Mouse (Mus musculus) forebrain, embryonic 14.5 days (tissue): ENCODE data around the gene Asic1. TPM values are rescaled to one million over a fixed set of nuclear protein-coding genes. Genes with fewer than 3 reads are reported as not detected.

Source experiments
- ATAC-seq: fragments of 200-750 bp; cut with Nextera tagmentation; 2 replicates; pipeline ENCODE4 v1.8.0; 2017; ENCODE audit warnings: mild to moderate bottlenecking, moderate library complexity
- DNase-seq: peaks from one replicate; pipeline ENCODE4 v3.0.0-alpha.2; 2015; ENCODE audit warnings: low spot score
- H3K27ac ChIP-seq: fragments of 300-500 bp; sonication (generic); 2 replicates; pipeline ENCODE4 v1.5.1; 2014; ENCODE audit warnings: low read depth, mild to moderate bottlenecking, control low read depth, low read length, moderate library complexity
- H3K27me3 ChIP-seq: fragments of 300-500 bp; sonication (generic); replicated peaks from 2 replicates; pipeline ENCODE4 v1.6.1; 2014; ENCODE audit warnings: low read length, control low read depth, mixed read lengths; ENCODE audit not compliant: control insufficient read depth, insufficient read depth
- H3K36me3 ChIP-seq: fragments of 300-500 bp; sonication (generic); 2 replicates; pipeline ENCODE4 v1.6.1; 2014; ENCODE audit warnings: low read length, control low read depth; ENCODE audit not compliant: control insufficient read depth, insufficient read depth
- H3K4me1 ChIP-seq: fragments of 300-500 bp; sonication (generic); 2 replicates; pipeline ENCODE4 v1.6.1; 2014; ENCODE audit warnings: antibody characterized with exemption, low read length, control low read depth; ENCODE audit not compliant: control insufficient read depth, insufficient read depth
- H3K4me2 ChIP-seq: fragments of 300-500 bp; sonication (generic); 2 replicates; pipeline ENCODE4 v1.6.1; 2014; ENCODE audit warnings: mild to moderate bottlenecking, control low read depth, low read length
- H3K4me3 ChIP-seq: fragments of 300-500 bp; sonication (generic); 2 replicates; pipeline ENCODE4 v1.5.1; 2014; ENCODE audit warnings: low read depth, low read length, control low read depth
- H3K9ac ChIP-seq: fragments of 300-500 bp; sonication (generic); 2 replicates; pipeline ENCODE4 v1.6.1; 2014; ENCODE audit warnings: mild to moderate bottlenecking, low read length, control low read depth, moderate library complexity
- H3K9me3 ChIP-seq: fragments of 300-500 bp; sonication (generic); replicated peaks from 2 replicates; pipeline ENCODE4 v1.6.1; 2016; ENCODE audit warnings: low read length, control low read depth, mixed read lengths; ENCODE audit not compliant: control insufficient read depth
- WGBS: fragments of 180-500 bp; shearing (Covaris S2); extraction: QIAGEN DNeasy Blood & Tissue Kit; methylation state at CpG from one replicate; pipeline ENCODE4 v1.1.7; 2014; 5-methylcytosine and 5-hydroxymethylcytosine counted together
- polyA plus RNA-seq: library from polyadenylated mRNA; unstranded; fragments of >200 nt; fragmentation: Nextera tagmentation; extraction: Ambion mirVana; gene quantifications from 2 replicates; pipeline ENCODE4 v1.2.1, GENCODE M21; 2014

The Asic1 gene
- polyA plus RNA-seq, 1 experiment from 2014 or later, result 15.6 TPM

DNA sequence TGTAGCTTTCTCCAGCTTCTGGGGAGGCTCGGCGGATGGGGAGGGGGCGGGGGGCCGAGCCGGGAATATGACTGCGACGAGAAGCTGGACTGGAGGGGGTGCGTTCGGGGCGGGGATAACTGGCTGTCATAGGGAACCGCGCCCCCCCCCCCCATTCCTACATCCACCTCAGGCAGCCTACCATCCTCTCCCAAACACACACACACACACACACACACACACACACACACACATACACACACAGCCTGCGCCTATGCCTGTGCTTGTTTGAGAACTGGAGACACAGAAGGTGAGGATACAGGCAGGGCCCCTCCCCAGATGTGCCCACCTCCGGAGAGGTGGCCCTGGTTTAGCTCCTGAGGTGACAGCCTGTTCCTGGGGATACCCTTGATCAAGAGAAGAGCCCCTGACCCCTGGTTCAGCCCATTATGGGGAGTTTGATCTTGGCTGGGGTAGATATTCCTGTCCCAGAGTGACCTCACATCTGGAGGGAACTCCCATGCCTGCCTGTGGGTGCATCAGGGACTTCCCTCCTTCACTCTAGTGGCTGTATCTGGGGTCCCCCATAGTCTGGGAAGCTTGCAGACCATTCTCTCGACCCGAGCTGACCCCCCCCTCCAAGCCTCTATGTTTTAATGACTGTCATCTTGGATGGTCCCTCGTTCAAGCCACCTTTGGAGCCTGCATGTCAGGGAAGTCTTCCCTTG is 949 bp downstream of the Asic1 start:
- no peaks in the 10 kb centered on the region; the same call in 1 of the 2 replicates for H3K27me3 ChIP-seq
- peak; percentile 44 for DNase-seq
- H3K9me3 ChIP-seq, result no peaks in the 10 kb centered on the region
- 18% methylated on average over 7 of the region's 17 CpGs for WGBS
- H3K4me3 ChIP-seq, result peak overlapping the region; percentile 77
- H3K9ac ChIP-seq, result peak overlapping the region; percentile 88
- ATAC-seq, result peak; percentile 38
- peak overlapping the region; percentile 80 for H3K4me2 ChIP-seq
- H3K36me3 ChIP-seq, result no peaks in the 10 kb centered on the region; the same call in 1 of the 2 replicates
- H3K27ac ChIP-seq, result peak overlapping the region; percentile 86
- peaks cover 13% of the 10 kb centered on the region; the same call in 1 of the 2 replicates for H3K4me1 ChIP-seq

DNA sequence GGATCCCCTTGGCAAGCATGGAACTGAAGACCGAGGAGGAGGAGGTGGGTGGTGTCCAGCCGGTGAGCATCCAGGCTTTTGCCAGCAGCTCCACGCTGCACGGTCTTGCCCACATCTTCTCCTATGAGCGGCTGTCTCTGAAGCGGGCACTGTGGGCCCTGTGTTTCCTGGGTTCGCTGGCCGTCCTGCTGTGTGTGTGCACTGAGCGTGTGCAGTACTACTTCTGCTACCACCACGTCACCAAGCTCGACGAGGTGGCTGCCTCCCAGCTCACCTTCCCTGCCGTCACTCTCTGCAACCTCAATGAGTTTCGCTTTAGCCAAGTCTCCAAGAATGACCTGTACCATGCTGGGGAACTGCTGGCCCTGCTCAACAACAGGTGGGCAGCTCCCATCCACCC is 1.6 kb downstream of the Asic1 start:
- Histone ChIP-seq H3K9ac (peak overlapping the region; percentile 88; the same call in 1 of the 2 replicates), H3K27me3 (no peaks in the 10 kb centered on the region; the same call in 1 of the 2 replicates), H3K36me3 (no peaks in the 10 kb centered on the region; the same call in 1 of the 2 replicates), H3K4me1 (peaks cover 11% of the 10 kb centered on the region), H3K4me3 (peak overlapping the region; percentile 77), H3K27ac (no peak overlapping the region), H3K9me3 (no peaks in the 10 kb centered on the region), H3K4me2 (peak overlapping the region; percentile 80)
- ATAC-seq, result no peak
- 72% methylated on average over 14 of the region's 14 CpGs for WGBS
- no peak for DNase-seq

DNA sequence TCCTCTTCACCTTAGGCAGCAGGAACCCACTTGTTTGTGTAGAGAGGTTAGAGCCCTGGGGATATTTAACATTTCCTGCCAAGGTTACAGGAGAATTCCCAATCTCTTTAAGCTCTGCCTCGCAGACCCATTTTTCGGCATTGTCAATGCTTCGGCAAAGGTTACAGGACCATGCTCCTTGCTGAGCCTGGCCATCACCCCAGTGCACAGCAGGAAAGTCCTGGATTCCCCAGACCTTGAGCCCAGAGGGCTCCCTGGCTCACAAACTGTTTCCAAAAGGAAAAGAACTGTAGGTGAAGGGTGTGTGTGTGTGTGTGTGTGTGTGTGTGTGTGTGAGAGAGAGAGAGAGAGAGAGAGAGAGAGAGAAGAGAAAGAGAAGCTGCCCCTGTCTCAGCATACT is 4.7 kb downstream of the Asic1 start:
- no peak overlapping the region for H3K27ac ChIP-seq
- no peak overlapping the region for H3K4me2 ChIP-seq
- ATAC-seq (no peak), DNase-seq (no peak)
- no peaks in the 10 kb centered on the region; the same call in 1 of the 2 replicates for H3K27me3 ChIP-seq
- H3K9me3 ChIP-seq, result no peaks in the 10 kb centered on the region
- H3K9ac ChIP-seq, result no peak overlapping the region
- 82% methylated on average over 3 of the region's 3 CpGs for WGBS
- no peaks in the 10 kb centered on the region; the same call in 1 of the 2 replicates for H3K36me3 ChIP-seq
- H3K4me1 ChIP-seq, result peaks cover 13% of the 10 kb centered on the region
- no peak overlapping the region for H3K4me3 ChIP-seq

DNA sequence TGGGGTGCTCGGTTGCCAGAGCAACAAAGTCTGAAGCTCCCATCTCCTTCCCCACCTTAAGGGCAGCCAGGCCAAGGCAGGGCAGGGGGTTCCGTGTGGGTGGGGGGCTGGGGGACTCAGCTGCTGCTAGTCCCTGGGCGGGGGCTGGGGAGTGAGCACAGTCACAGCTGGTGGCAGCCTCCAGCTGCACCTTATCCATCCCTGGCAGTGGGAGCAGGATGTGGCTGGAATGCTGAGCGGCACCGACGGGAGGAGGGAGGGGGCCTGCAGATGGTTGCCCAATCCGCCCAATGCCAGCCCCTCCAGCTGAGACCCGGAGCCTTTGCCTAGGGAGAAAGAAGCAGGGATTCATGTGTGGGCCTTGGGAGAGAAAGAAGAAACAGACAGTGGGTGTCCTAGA is 6.9 kb downstream of the Asic1 start:
- Histone ChIP-seq H3K9ac (peak overlapping the region; percentile 21; the same call in 1 of the 2 replicates), H3K27ac (peak overlapping the region; percentile 64), H3K4me2 (peak overlapping the region; percentile 30), H3K4me1 (peaks cover 7% of the 10 kb centered on the region), H3K9me3 (no peaks in the 10 kb centered on the region), H3K36me3 (no peaks in the 10 kb centered on the region; the same call in 1 of the 2 replicates), H3K4me3 (no peak overlapping the region), H3K27me3 (no peaks in the 10 kb centered on the region; the same call in 1 of the 2 replicates)
- peak; percentile 85 for ATAC-seq
- DNase-seq, result peak; percentile 68
- WGBS, result 18% methylated on average over 8 of the region's 8 CpGs

DNA sequence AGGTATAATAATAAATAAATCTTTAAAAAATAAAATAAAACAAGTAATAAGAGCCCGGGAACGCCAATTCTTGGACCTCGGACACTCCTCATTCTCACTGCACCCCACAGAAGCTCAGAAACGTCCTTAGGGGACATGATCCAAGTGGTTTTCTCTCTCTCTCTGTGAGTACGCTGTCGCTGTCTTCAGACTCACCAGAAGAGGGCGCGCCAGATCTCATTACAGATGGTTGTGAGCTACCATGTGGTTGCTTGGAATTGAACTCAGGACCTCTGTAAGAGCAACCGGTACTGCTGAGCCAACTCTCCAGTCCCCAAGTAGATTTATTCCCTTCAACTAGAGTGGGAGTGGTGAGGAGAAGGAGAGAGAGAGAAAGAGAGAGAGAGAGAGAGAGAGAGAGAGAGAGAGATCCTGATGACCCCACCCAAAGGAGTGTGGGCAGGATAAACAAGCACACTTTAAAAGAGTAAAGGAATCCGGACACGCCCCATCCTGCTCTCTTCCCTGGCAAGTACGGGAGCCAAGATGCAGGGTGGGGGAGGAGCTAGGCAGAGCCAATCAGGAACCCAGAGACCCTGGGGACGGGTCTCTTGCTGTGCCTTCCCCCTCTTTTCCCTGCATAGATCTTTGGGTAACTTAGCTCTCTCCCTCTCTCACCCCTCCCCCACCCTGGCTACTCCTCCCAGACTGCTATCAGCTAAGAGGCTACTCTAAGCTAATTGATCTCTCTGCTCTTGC is 8.1 kb downstream of the Asic1 start:
- WGBS, result 12% methylated on average over 13 of the region's 13 CpGs
- Histone ChIP-seq H3K27me3 (no peaks in the 10 kb centered on the region), H3K4me2 (no peak overlapping the region), H3K36me3 (no peaks in the 10 kb centered on the region; the same call in 1 of the 2 replicates), H3K4me1 (peaks cover 7% of the 10 kb centered on the region), H3K27ac (no peak overlapping the region), H3K9me3 (no peaks in the 10 kb centered on the region), H3K9ac (no peak overlapping the region), H3K4me3 (no peak overlapping the region)
- no peak for DNase-seq
- 0 out of 2 replicates have a peak, but pooled peaks have one; percentile 27 for ATAC-seq

DNA sequence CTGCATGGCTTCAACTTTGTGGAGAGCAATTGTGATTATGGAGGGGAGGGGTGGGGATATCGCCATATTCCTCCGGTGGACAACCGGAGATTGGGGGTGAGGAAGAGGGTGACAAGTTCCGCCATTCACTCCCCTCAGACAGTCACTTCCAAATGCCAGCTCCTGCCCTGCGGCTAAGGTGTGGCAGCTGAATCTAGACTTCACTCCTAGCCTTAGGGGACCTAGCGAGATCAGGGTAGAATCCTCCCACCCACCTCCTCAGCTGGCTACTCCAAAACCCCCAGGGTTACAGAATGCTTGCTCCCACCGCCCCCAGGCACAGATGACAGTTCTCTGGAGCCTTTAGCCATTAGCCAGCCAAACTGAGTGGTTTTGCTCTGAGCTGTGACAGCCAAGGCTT is 8.8 kb downstream of the Asic1 start:
- ATAC-seq (no peak), DNase-seq (no peak)
- Histone ChIP-seq H3K4me3 (no peak overlapping the region), H3K9me3 (no peaks in the 10 kb centered on the region), H3K27me3 (no peaks in the 10 kb centered on the region), H3K27ac (no peak overlapping the region), H3K4me2 (no peak overlapping the region), H3K9ac (no peak overlapping the region), H3K36me3 (no peaks in the 10 kb centered on the region; the same call in 1 of the 2 replicates), H3K4me1 (peaks cover 7% of the 10 kb centered on the region)
- WGBS, result 64% methylated on average over 7 of the region's 7 CpGs

DNA sequence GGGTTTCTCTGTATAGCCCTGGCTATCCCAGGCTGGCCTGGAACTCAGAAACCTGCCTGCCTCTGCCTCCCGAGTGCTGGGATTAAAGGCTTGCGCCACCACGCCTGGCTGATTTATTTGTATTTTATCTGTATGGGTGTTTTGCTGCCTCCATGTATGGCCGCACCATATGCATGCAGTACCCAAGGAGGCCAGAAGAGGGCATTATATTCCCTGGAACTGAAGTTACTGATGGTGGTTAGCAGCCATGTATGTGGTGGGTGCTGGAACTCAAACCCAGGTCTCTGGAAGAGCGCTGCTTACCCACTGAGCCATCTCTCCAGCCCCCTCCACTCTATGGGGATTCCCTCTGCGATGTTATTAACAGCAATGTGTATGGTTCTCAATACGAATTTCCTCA is 12.7 kb downstream of the Asic1 start:
- Histone ChIP-seq H3K4me3 (no peak overlapping the region), H3K27ac (no peak overlapping the region), H3K9ac (no peak overlapping the region), H3K4me1 (no peaks in the 10 kb centered on the region), H3K36me3 (no peaks in the 10 kb centered on the region), H3K27me3 (no peaks in the 10 kb centered on the region), H3K9me3 (no peaks in the 10 kb centered on the region), H3K4me2 (no peak overlapping the region)
- 93% methylated on average over 7 of the region's 7 CpGs for WGBS
- ATAC-seq (no peak), DNase-seq (no peak)

DNA sequence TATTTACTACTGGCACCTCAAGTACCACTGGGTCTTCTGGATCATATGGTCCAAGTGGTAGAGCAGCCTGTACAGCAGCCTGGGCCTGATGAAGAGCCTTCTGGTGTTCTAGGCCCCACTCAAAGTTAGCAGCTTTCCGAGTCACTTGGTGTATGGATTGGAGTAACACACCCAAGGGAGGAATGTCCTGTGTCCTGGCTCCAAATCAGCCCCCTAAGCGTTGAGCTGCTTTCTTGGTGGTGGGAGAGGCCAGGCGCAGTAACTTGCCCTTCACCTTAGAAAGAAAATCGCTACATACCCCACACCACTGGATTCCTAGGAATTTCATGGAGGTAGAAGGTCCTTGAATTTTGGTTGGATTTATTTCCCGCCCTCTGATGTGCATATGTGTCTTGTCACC is 14.0 kb downstream of the Asic1 start:
- H3K4me2 ChIP-seq, result no peak overlapping the region
- H3K4me1 ChIP-seq, result no peaks in the 10 kb centered on the region
- no peaks in the 10 kb centered on the region for H3K36me3 ChIP-seq
- no peak for DNase-seq
- WGBS, result 96% methylated on average over 5 of the region's 5 CpGs
- no peak overlapping the region for H3K9ac ChIP-seq
- H3K4me3 ChIP-seq, result no peak overlapping the region
- no peaks in the 10 kb centered on the region for H3K9me3 ChIP-seq
- no peak for ATAC-seq
- no peak overlapping the region for H3K27ac ChIP-seq
- no peaks in the 10 kb centered on the region for H3K27me3 ChIP-seq

DNA sequence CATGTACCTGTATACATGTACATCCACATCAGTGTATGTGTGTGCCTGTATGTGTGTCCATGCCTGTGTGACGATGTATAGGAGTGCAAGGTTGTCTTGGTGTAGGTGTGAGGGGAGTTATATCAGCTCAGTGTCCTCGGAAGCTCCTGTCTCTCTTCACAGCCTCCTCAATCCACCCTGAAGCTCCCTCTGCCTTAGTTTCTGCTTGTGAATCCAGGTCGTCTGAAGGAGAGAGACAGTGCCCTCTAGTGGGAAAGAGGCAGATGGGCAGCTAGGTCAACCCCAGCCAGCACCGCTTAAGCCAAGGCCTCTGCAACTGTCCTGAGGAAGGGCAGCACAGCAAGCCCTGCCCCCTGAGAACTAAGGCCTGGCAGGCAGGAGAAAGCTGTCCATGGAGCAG is 18.5 kb downstream of the Asic1 start:
- no peaks in the 10 kb centered on the region for H3K9me3 ChIP-seq
- peak; percentile 83 for DNase-seq
- no peak overlapping the region for H3K9ac ChIP-seq
- peak; percentile 61 for ATAC-seq
- H3K4me2 ChIP-seq, result no peak overlapping the region
- H3K4me1 ChIP-seq, result peaks cover 3% of the 10 kb centered on the region; the same call in 1 of the 2 replicates
- no peak overlapping the region for H3K27ac ChIP-seq
- 4% methylated on average over 4 of the region's 4 CpGs for WGBS
- H3K4me3 ChIP-seq, result no peak overlapping the region
- H3K36me3 ChIP-seq, result no peaks in the 10 kb centered on the region
- H3K27me3 ChIP-seq, result no peaks in the 10 kb centered on the region
